Mouse (Mus musculus) liver, embryonic 13.5 days (tissue): ENCODE data around the gene Fxyd4. TPM values are rescaled to one million over a fixed set of nuclear protein-coding genes. Genes with fewer than 3 reads are reported as not detected.
A peak's percentile ranks its signal among the peaks of the same experiment; 100 is the strongest.

ENCODE experiments used
- ATAC-seq: fragments of 200-750 bp; cut with Nextera tagmentation; 2 replicates; pipeline ENCODE4 v1.8.0; 2017; ENCODE audit warnings: low read depth, mild to moderate bottlenecking, moderate number of reproducible peaks, moderate library complexity
- DNase-seq: peaks from one replicate; pipeline ENCODE4 v3.0.0; 2022
- H3K27ac ChIP-seq: fragments of 300-500 bp; sonication (generic); 2 replicates; pipeline ENCODE4 v1.5.1; 2015; ENCODE audit warnings: moderate library complexity, mild to moderate bottlenecking, inconsistent platforms
- H3K27me3 ChIP-seq: fragments of 300-500 bp; sonication (generic); 2 replicates; pipeline ENCODE4 v1.6.1; 2015; ENCODE audit warnings: mild to moderate bottlenecking, inconsistent platforms
- H3K36me3 ChIP-seq: fragments of 300-500 bp; sonication (generic); 2 replicates; pipeline ENCODE4 v1.6.1; 2015; ENCODE audit warnings: mild to moderate bottlenecking, inconsistent platforms
- H3K4me1 ChIP-seq: fragments of 300-500 bp; sonication (generic); replicated peaks from 2 replicates; pipeline ENCODE4 v1.6.1; 2015; ENCODE audit warnings: inconsistent platforms
- H3K4me2 ChIP-seq: fragments of 300-500 bp; sonication (generic); 2 replicates; pipeline ENCODE4 v1.6.1; 2015; ENCODE audit warnings: inconsistent platforms, mild to moderate bottlenecking, moderate library complexity
- H3K4me3 ChIP-seq: fragments of 300-500 bp; sonication (generic); replicated peaks from 2 replicates; pipeline ENCODE4 v1.5.1; 2015; ENCODE audit warnings: mild to moderate bottlenecking, inconsistent platforms
- H3K9ac ChIP-seq: fragments of 300-500 bp; sonication (generic); 2 replicates; pipeline ENCODE4 v1.6.1; 2015; ENCODE audit warnings: mild to moderate bottlenecking, inconsistent platforms
- H3K9me3 ChIP-seq: fragments of 300-500 bp; sonication (generic); replicated peaks from 2 replicates; pipeline ENCODE4 v1.6.1; 2016; ENCODE audit warnings: inconsistent platforms
- WGBS: fragments of 180-500 bp; shearing (Covaris S2); methylation state at CpG from one replicate; pipeline ENCODE4 v1.1.7; 2015; ENCODE audit not compliant: insufficient replicate concordance; 5-methylcytosine and 5-hydroxymethylcytosine counted together
- polyA plus RNA-seq: library from polyadenylated mRNA; unstranded; fragments of >200 nt; fragmentation: Nextera tagmentation; extraction: Ambion mirVana; gene quantifications from 2 replicates; pipeline ENCODE4 v1.2.1, GENCODE M21; 2015

Fxyd4 gene
- 0.37 and 0.38 TPM in 2 replicates for polyA plus RNA-seq

- no peak within 1 kb of the TSS for H3K4me2 ChIP-seq
- no peaks in the 10 kb centered on the region for H3K36me3 ChIP-seq
- H3K27ac ChIP-seq = no peak within 1 kb of the TSS
- H3K4me1 ChIP-seq = peaks cover 5% of the 10 kb centered on the region; the same call in 1 of the 2 replicates
- WGBS = 41% methylated on average over 10 of the region's 10 CpGs
- ATAC-seq (no peak), DNase-seq (no peak)
- H3K27me3 ChIP-seq = no peaks in the 10 kb centered on the region
- H3K9me3 ChIP-seq = no peaks in the 10 kb centered on the region
- H3K4me3 ChIP-seq = no peak within 1 kb of the TSS
- H3K9ac ChIP-seq = no peak within 1 kb of the TSS
Measured at GRCm38 (mm10) chr6:117937222-117937932, at the start of gene Fxyd4. Gene Fxyd4 (minus strand): TSS chr6:117937692.

- Histone ChIP-seq H3K27me3 (no peaks in the 10 kb centered on the region), H3K4me3 (no peak overlapping the region), H3K4me1 (no peaks in the 10 kb centered on the region), H3K36me3 (no peaks in the 10 kb centered on the region), H3K9ac (no peak overlapping the region), H3K4me2 (no peak overlapping the region), H3K27ac (no peak overlapping the region), H3K9me3 (no peaks in the 10 kb centered on the region)
- WGBS = 39% methylated on average over 5 of the region's 5 CpGs
- ATAC-seq (no peak), DNase-seq (no peak)
Measured at GRCm38 (mm10) chr6:117987173-117987572, 49.7 kb upstream of the Fxyd4 start.

- Histone ChIP-seq H3K9me3 (0 out of 2 replicates have a peak, but pooled peaks cover 6% of the 10 kb centered on the region), H3K36me3 (no peaks in the 10 kb centered on the region), H3K4me3 (no peak overlapping the region), H3K4me1 (no peaks in the 10 kb centered on the region), H3K27me3 (no peaks in the 10 kb centered on the region), H3K9ac (no peak overlapping the region), H3K4me2 (no peak overlapping the region), H3K27ac (no peak overlapping the region)
- ATAC-seq (no peak), DNase-seq (no peak)
- 25% methylated on average over 9 of the region's 9 CpGs for WGBS
Measured at GRCm38 (mm10) chr6:117966729-117967128, 29.2 kb upstream of the Fxyd4 start.

- H3K9ac ChIP-seq = no peak overlapping the region
- no peaks in the 10 kb centered on the region for H3K27me3 ChIP-seq
- H3K4me3 ChIP-seq = no peak overlapping the region
- no peak overlapping the region for H3K4me2 ChIP-seq
- H3K9me3 ChIP-seq = 0 out of 2 replicates have a peak, but pooled peaks cover 6% of the 10 kb centered on the region
- H3K4me1 ChIP-seq = no peaks in the 10 kb centered on the region
- no peak overlapping the region for H3K27ac ChIP-seq
- no peaks in the 10 kb centered on the region for H3K36me3 ChIP-seq
- whole genome bisulfite sequencing = 53% methylated on average over 3 of the region's 3 CpGs
- no peak for ATAC-seq
- no peak for DNase-seq
Measured at GRCm38 (mm10) chr6:117963201-117963600, 25.7 kb upstream of the Fxyd4 start.

- Histone ChIP-seq H3K36me3 (no peaks in the 10 kb centered on the region), H3K4me2 (0 out of 2 replicates have a peak overlapping the region, but pooled peaks have one; percentile 14), H3K4me3 (no peak overlapping the region), H3K9me3 (no peaks in the 10 kb centered on the region), H3K27me3 (no peaks in the 10 kb centered on the region), H3K4me1 (peaks cover 3% of the 10 kb centered on the region), H3K9ac (no peak overlapping the region), H3K27ac (no peak overlapping the region)
- no peak; the same call in 1 of the 2 replicates for ATAC-seq
- 23% methylated on average over 14 of the region's 14 CpGs for WGBS
- DNase-seq = no peak
Measured at GRCm38 (mm10) chr6:117956851-117957501, 19.5 kb upstream of the Fxyd4 start.

GRCm38 (mm10) chr6:117956161-117956560, 18.7 kb upstream of the Fxyd4 start:
- Histone ChIP-seq H3K4me2 (no peak overlapping the region), H3K36me3 (no peaks in the 10 kb centered on the region), H3K9me3 (no peaks in the 10 kb centered on the region), H3K27ac (no peak overlapping the region), H3K4me1 (peaks cover 3% of the 10 kb centered on the region), H3K9ac (no peak overlapping the region), H3K27me3 (no peaks in the 10 kb centered on the region), H3K4me3 (no peak overlapping the region)
- ATAC-seq (no peak), DNase-seq (no peak)
- WGBS = 61% methylated on average over 6 of the region's 6 CpGs

- peaks cover 3% of the 10 kb centered on the region for H3K4me1 ChIP-seq
- no peaks in the 10 kb centered on the region for H3K9me3 ChIP-seq
- no peak overlapping the region for H3K27ac ChIP-seq
- no peak overlapping the region for H3K4me2 ChIP-seq
- ATAC-seq (no peak), DNase-seq (no peak)
- H3K9ac ChIP-seq = no peak overlapping the region
- no peaks in the 10 kb centered on the region for H3K27me3 ChIP-seq
- H3K36me3 ChIP-seq = no peaks in the 10 kb centered on the region
- H3K4me3 ChIP-seq = no peak overlapping the region
- WGBS = 62% methylated on average over 4 of the region's 4 CpGs
Measured at GRCm38 (mm10) chr6:117952330-117952729, 14.8 kb upstream of the Fxyd4 start.

- H3K4me2 ChIP-seq = no peak overlapping the region
- WGBS = 67% methylated on average over 2 of the region's 2 CpGs
- no peak overlapping the region for H3K9ac ChIP-seq
- no peaks in the 10 kb centered on the region for H3K27me3 ChIP-seq
- H3K4me3 ChIP-seq = no peak overlapping the region
- no peak overlapping the region for H3K27ac ChIP-seq
- no peak for ATAC-seq
- H3K9me3 ChIP-seq = no peaks in the 10 kb centered on the region
- H3K4me1 ChIP-seq = 0 out of 2 replicates have a peak, but pooled peaks cover 2% of the 10 kb centered on the region
- H3K36me3 ChIP-seq = no peaks in the 10 kb centered on the region
- no peak for DNase-seq
Measured at GRCm38 (mm10) chr6:117943899-117944298, 6.4 kb upstream of the Fxyd4 start.

- no peak overlapping the region for H3K9ac ChIP-seq
- 76% methylated on average over 10 of the region's 10 CpGs for WGBS
- H3K4me2 ChIP-seq = no peak overlapping the region
- H3K27me3 ChIP-seq = no peaks in the 10 kb centered on the region
- DNase-seq (no peak), ATAC-seq (no peak)
- H3K27ac ChIP-seq = no peak overlapping the region
- H3K9me3 ChIP-seq = no peaks in the 10 kb centered on the region
- no peaks in the 10 kb centered on the region for H3K36me3 ChIP-seq
- no peak overlapping the region for H3K4me3 ChIP-seq
- 0 out of 2 replicates have a peak, but pooled peaks cover 2% of the 10 kb centered on the region for H3K4me1 ChIP-seq
Measured at GRCm38 (mm10) chr6:117942769-117943168, 5.3 kb upstream of the Fxyd4 start.

- 0 out of 2 replicates have a peak, but pooled peaks cover 3% of the 10 kb centered on the region for H3K4me1 ChIP-seq
- H3K9ac ChIP-seq = no peak overlapping the region
- no peaks in the 10 kb centered on the region for H3K27me3 ChIP-seq
- H3K36me3 ChIP-seq = no peaks in the 10 kb centered on the region
- WGBS = 71% methylated on average over 10 of the region's 10 CpGs
- no peak for ATAC-seq
- H3K4me3 ChIP-seq = no peak overlapping the region
- DNase-seq = no peak
- H3K9me3 ChIP-seq = no peaks in the 10 kb centered on the region
- H3K27ac ChIP-seq = no peak overlapping the region
- no peak overlapping the region for H3K4me2 ChIP-seq
Measured at GRCm38 (mm10) chr6:117938951-117939350, 1.5 kb upstream of the Fxyd4 start.

GRCm38 (mm10) chr6:117935681-117936612, 1.5 kb downstream of the Fxyd4 start:
- DNase-seq (no peak), ATAC-seq (no peak)
- Histone ChIP-seq H3K9me3 (no peaks in the 10 kb centered on the region), H3K4me3 (no peak overlapping the region), H3K4me2 (no peak overlapping the region), H3K36me3 (no peaks in the 10 kb centered on the region), H3K27me3 (no peaks in the 10 kb centered on the region), H3K9ac (no peak overlapping the region), H3K4me1 (peaks cover 6% of the 10 kb centered on the region; the same call in 1 of the 2 replicates), H3K27ac (no peak overlapping the region)
- 55% methylated on average over 14 of the region's 14 CpGs for WGBS
